Mouse (Mus musculus) testis, adult 2 months (tissue): ENCODE measurements around the gene Plcb2. TPM values are rescaled to one million over a fixed set of nuclear protein-coding genes. Genes with fewer than 3 reads are reported as not detected.

Source experiments
- H3K27ac ChIP-seq: fragments of 200-500 bp; 2 replicates; pipeline ENCODE4 v1.5.1; 2012; ENCODE audit warnings: low read depth, low read length; ENCODE audit not compliant: control insufficient read depth, insufficient read depth
- H3K27me3 ChIP-seq: fragments of 200-500 bp; 2 replicates; pipeline ENCODE4 v1.6.1; 2012; ENCODE audit warnings: mild to moderate bottlenecking, low read length, moderate library complexity; ENCODE audit not compliant: control insufficient read depth, insufficient read depth
- H3K36me3 ChIP-seq: fragments of 200-500 bp; 2 replicates; pipeline ENCODE4 v1.6.1; 2012; ENCODE audit warnings: mild to moderate bottlenecking, low read length; ENCODE audit not compliant: control insufficient read depth, insufficient read depth
- H3K4me1 ChIP-seq: fragments of 200-500 bp; 2 replicates; pipeline ENCODE4 v1.6.1; 2012; ENCODE audit warnings: low read length; ENCODE audit not compliant: control insufficient read depth, insufficient read depth
- H3K4me3 ChIP-seq: fragments of 200-500 bp; 2 replicates; pipeline ENCODE4 v1.5.1; 2012; ENCODE audit warnings: low read depth, mild to moderate bottlenecking, low read length, moderate library complexity, mixed read lengths; ENCODE audit not compliant: control insufficient read depth
- CTCF ChIP-seq: fragments of 200-500 bp; IDR thresholded peaks from 2 replicates; pipeline ENCODE4 v1.5.1; 2012; ENCODE audit warnings: low read depth, mild to moderate bottlenecking, inconsistent platforms, low read length, moderate library complexity; ENCODE audit not compliant: control insufficient read depth, insufficient read depth, insufficient replicate concordance
- POLR2A ChIP-seq: fragments of 200-500 bp; IDR thresholded peaks from 2 replicates; pipeline ENCODE4 v1.6.1; 2012; ENCODE audit warnings: low read depth, mild to moderate bottlenecking, inconsistent platforms, low read length, moderate library complexity; ENCODE audit not compliant: control insufficient read depth
- polyA plus RNA-seq: library from polyadenylated mRNA; depleted of rRNA; stranded (reverse); fragments of >200 nt; gene quantifications from 2 replicates; pipeline ENCODE4 v1.2.3, GENCODE M21; 2012

Gene Plcb2
- polyA plus RNA-seq, 1 experiment = 17.9 TPM

GRCm38 (mm10) chr2:118679577-118679976, 48.7 kb downstream of the Plcb2 start:
- peaks cover 24% of the 10 kb centered on the region for H3K4me1 ChIP-seq
- no peaks in the 10 kb centered on the region for H3K27me3 ChIP-seq
- H3K27ac ChIP-seq = no peak overlapping the region; the same call in 1 of the 2 replicates
- H3K36me3 ChIP-seq = no peaks in the 10 kb centered on the region
- TF ChIP-seq POLR2A (no peak), CTCF (no peak)
- H3K4me3 ChIP-seq = no peak overlapping the region

GRCm38 (mm10) chr2:118677817-118678216, 50.4 kb downstream of the Plcb2 start:
- peaks cover 23% of the 10 kb centered on the region for H3K4me1 ChIP-seq
- H3K27me3 ChIP-seq = no peaks in the 10 kb centered on the region
- TF ChIP-seq POLR2A (no peak), CTCF (no peak)
- H3K36me3 ChIP-seq = no peaks in the 10 kb centered on the region
- H3K4me3 ChIP-seq = no peak overlapping the region; the same call in 1 of the 2 replicates
- H3K27ac ChIP-seq = no peak overlapping the region

GRCm38 (mm10) chr2:118676839-118677741, 51.1 kb downstream of the Plcb2 start:
- Histone ChIP-seq H3K36me3 (no peaks in the 10 kb centered on the region), H3K27me3 (no peaks in the 10 kb centered on the region), H3K4me3 (peak overlapping the region; percentile 24), H3K27ac (no peak overlapping the region), H3K4me1 (peaks cover 18% of the 10 kb centered on the region)
- TF ChIP-seq CTCF = no peak
- TF ChIP-seq POLR2A = no peak

GRCm38 (mm10) chr2:118674500-118674899, 53.7 kb downstream of the Plcb2 start:
- TF ChIP-seq CTCF (no peak), POLR2A (no peak)
- Histone ChIP-seq H3K4me3 (no peak overlapping the region), H3K27ac (no peak overlapping the region), H3K4me1 (peaks cover 18% of the 10 kb centered on the region), H3K36me3 (no peaks in the 10 kb centered on the region), H3K27me3 (no peaks in the 10 kb centered on the region)

- Histone ChIP-seq H3K4me1 (peaks cover 18% of the 10 kb centered on the region), H3K27me3 (no peaks in the 10 kb centered on the region), H3K27ac (no peak overlapping the region), H3K36me3 (no peaks in the 10 kb centered on the region), H3K4me3 (no peak overlapping the region)
- no peak for TF ChIP-seq POLR2A
- no peak for TF ChIP-seq CTCF
Measured at GRCm38 (mm10) chr2:118673686-118674465, 54.4 kb downstream of the Plcb2 start.

GRCm38 (mm10) chr2:118671728-118672127, 56.5 kb downstream of the Plcb2 start:
- Histone ChIP-seq H3K4me1 (peaks cover 3% of the 10 kb centered on the region), H3K4me3 (no peak overlapping the region), H3K36me3 (no peaks in the 10 kb centered on the region), H3K27me3 (no peaks in the 10 kb centered on the region), H3K27ac (no peak overlapping the region)
- TF ChIP-seq POLR2A (no peak), CTCF (no peak)

GRCm38 (mm10) chr2:118669785-118670184, 58.5 kb downstream of the Plcb2 start:
- Histone ChIP-seq H3K27me3 (no peaks in the 10 kb centered on the region), H3K4me1 (no peaks in the 10 kb centered on the region), H3K4me3 (no peak overlapping the region), H3K36me3 (no peaks in the 10 kb centered on the region), H3K27ac (no peak overlapping the region)
- no peak for TF ChIP-seq CTCF
- TF ChIP-seq POLR2A = no peak
